ENCODE assay signal across 14 mouse cellular contexts in the genomic region with DNA sequence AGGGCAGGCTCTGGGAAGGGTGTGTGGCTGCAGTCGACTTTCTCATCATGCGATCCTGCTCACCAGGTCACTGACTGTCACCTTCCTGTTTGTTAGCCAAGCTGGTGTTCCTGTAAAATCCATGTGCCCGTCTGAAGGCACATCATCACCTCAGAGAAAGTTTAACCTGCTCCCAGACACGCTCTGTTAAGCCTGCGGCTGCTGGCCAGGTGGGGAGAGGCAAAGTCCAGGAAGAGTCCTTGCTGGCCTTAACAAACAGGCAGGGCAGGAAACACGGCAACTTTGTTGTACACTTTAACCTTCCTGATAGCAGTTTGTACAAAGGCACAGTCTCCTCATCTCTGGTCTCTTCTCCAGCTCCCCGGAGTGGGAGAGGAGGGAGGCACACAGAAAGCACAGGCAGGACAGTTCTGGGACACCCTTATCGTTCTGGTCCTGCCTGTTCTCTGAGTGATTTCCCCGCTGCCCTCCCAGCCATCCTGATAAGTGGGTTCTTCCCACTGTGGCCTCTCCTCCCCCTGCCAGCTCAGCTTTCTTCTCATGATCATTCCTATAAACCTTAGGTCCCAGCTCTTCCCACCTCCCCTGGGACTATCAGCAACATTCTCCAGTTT. TPM values are rescaled to one million over a fixed set of nuclear protein-coding genes. Genes with fewer than 3 reads are reported as not detected.
A peak's percentile ranks its signal among the peaks of the same experiment; 100 is the strongest.
DNase-seq lines count a peak whose midpoint lies in the region; ATAC-seq lines count a peak whose summit lies in the region.
"Had no signal": no experiment of that assay in that cellular context is flagged by ENCODE, and none has a peak within 500 bp of the region (broad histone marks: within the 10 kb centered on the region; RNA-seq: fewer than 3 reads in every experiment).

No protein-coding gene starts in this region.

- no peaks in the 10 kb centered on the region for H3K4me1 ChIP-seq in embryonic facial prominence, embryonic 13.5 days
- no peaks in the 10 kb centered on the region for H3K4me1 ChIP-seq in embryonic facial prominence, embryonic 10.5 days
- no peaks in the 10 kb centered on the region for H3K4me1 ChIP-seq in intestine, embryonic 14.5 days (replicated peaks; ENCODE audit: control insufficient read depth, insufficient read depth, low read length)
- H3K4me1 ChIP-seq in liver, embryonic 15.5 days (replicated peaks): peaks cover 27% of the 10 kb centered on the region
- no peaks in the 10 kb centered on the region for H3K4me1 ChIP-seq in hindbrain, embryonic 12.5 days
- H3K4me1 ChIP-seq: hindbrain, embryonic 13.5 days; midbrain, embryonic 12.5 days; neural tube, embryonic 13.5 days had no signal

- H3K4me2 ChIP-seq in embryonic facial prominence, embryonic 13.5 days: no peak overlapping the region
- no peak overlapping the region for H3K4me2 ChIP-seq in intestine, embryonic 14.5 days (ENCODE audit: low read length)
- H3K4me2 ChIP-seq in liver, embryonic 15.5 days: peak overlapping the region; percentile 2; the same call in 1 of the 2 replicates
- H3K4me2 ChIP-seq in hindbrain, embryonic 12.5 days (replicated peaks): no peak overlapping the region
- H3K4me2 ChIP-seq: hindbrain, embryonic 13.5 days; lung, embryonic 14.5 days; midbrain, embryonic 12.5 days; neural tube, embryonic 13.5 days had no signal

- H3K36me3 ChIP-seq in embryonic facial prominence, embryonic 13.5 days: peaks cover 43% of the 10 kb centered on the region
- peaks cover 64% of the 10 kb centered on the region for H3K36me3 ChIP-seq in embryonic facial prominence, embryonic 10.5 days (replicated peaks)
- H3K36me3 ChIP-seq in intestine, embryonic 14.5 days (ENCODE audit: control insufficient read depth, insufficient read depth, low read length): peaks cover 6% of the 10 kb centered on the region; the same call in 1 of the 2 replicates
- no peaks in the 10 kb centered on the region for H3K36me3 ChIP-seq in liver, embryonic 15.5 days (replicated peaks)
- H3K36me3 ChIP-seq in hindbrain, embryonic 12.5 days: peaks cover 40% of the 10 kb centered on the region

- H3K27ac ChIP-seq in embryonic facial prominence, embryonic 13.5 days: peak overlapping the region; percentile 12; the same call in 1 of the 2 replicates
- H3K27ac ChIP-seq in embryonic facial prominence, embryonic 10.5 days (replicated peaks): no peak overlapping the region
- H3K27ac ChIP-seq in intestine, embryonic 14.5 days (ENCODE audit: low read depth): no peak overlapping the region
- no peak overlapping the region for H3K27ac ChIP-seq in liver, embryonic 15.5 days (replicated peaks)
- no peak overlapping the region for H3K27ac ChIP-seq in hindbrain, embryonic 12.5 days
- H3K27ac ChIP-seq: hindbrain, embryonic 13.5 days; midbrain, embryonic 12.5 days; neural tube, embryonic 13.5 days had no signal

- 74% methylated on average over 9 of the region's 9 CpGs for WGBS in embryonic facial prominence, embryonic 13.5 days
- 81% methylated on average over 9 of the region's 9 CpGs for WGBS in embryonic facial prominence, embryonic 10.5 days
- WGBS in intestine, embryonic 14.5 days: 64% methylated on average over 9 of the region's 9 CpGs
- 34% methylated on average over 9 of the region's 9 CpGs for WGBS in liver, embryonic 15.5 days (ENCODE audit: insufficient replicate concordance)
- WGBS in hindbrain, embryonic 12.5 days: 85% methylated on average over 9 of the region's 9 CpGs

- ATAC-seq in embryonic facial prominence, embryonic 13.5 days (ENCODE audit: insufficient number of reproducible peaks, insufficient read depth, low FRiP score, low TSS enrichment, low read depth): no peak
- 0 out of 2 replicates have a peak, but pooled peaks have one; percentile 43 for ATAC-seq in intestine, embryonic 14.5 days (replicated peaks; ENCODE audit: low FRiP score, low TSS enrichment, low read depth)
- no peak for ATAC-seq in liver, embryonic 15.5 days (ENCODE audit: insufficient read depth)
- ATAC-seq in hindbrain, embryonic 12.5 days (ENCODE audit: low FRiP score): no peak

- no peak overlapping the region for H3K9ac ChIP-seq in embryonic facial prominence, embryonic 13.5 days
- H3K9ac ChIP-seq in intestine, embryonic 14.5 days (ENCODE audit: low read length): no peak overlapping the region
- no peak overlapping the region for H3K9ac ChIP-seq in liver, embryonic 15.5 days
- H3K9ac ChIP-seq in hindbrain, embryonic 12.5 days: no peak overlapping the region
- H3K9ac ChIP-seq: hindbrain, embryonic 13.5 days; lung, embryonic 14.5 days; midbrain, embryonic 12.5 days; neural tube, embryonic 13.5 days had no signal

- no peaks in the 10 kb centered on the region for H3K9me3 ChIP-seq in embryonic facial prominence, embryonic 13.5 days
- H3K9me3 ChIP-seq in embryonic facial prominence, embryonic 10.5 days: no peaks in the 10 kb centered on the region
- no peaks in the 10 kb centered on the region for H3K9me3 ChIP-seq in intestine, embryonic 14.5 days (ENCODE audit: control insufficient read depth, low read length)
- H3K9me3 ChIP-seq in liver, embryonic 15.5 days (replicated peaks): no peaks in the 10 kb centered on the region
- H3K9me3 ChIP-seq in hindbrain, embryonic 12.5 days (replicated peaks): no peaks in the 10 kb centered on the region
- H3K9me3 ChIP-seq: hindbrain, embryonic 13.5 days; midbrain, embryonic 12.5 days; neural tube, embryonic 13.5 days had no signal

- H3K27me3 ChIP-seq in embryonic facial prominence, embryonic 13.5 days: no peaks in the 10 kb centered on the region
- no peaks in the 10 kb centered on the region for H3K27me3 ChIP-seq in embryonic facial prominence, embryonic 10.5 days (replicated peaks; ENCODE audit: low read depth, poor library complexity, severe bottlenecking)
- no peaks in the 10 kb centered on the region for H3K27me3 ChIP-seq in intestine, embryonic 14.5 days (replicated peaks; ENCODE audit: control insufficient read depth, insufficient read depth, low read length)
- H3K27me3 ChIP-seq in liver, embryonic 15.5 days: no peaks in the 10 kb centered on the region
- H3K27me3 ChIP-seq in hindbrain, embryonic 12.5 days: no peaks in the 10 kb centered on the region
- H3K27me3 ChIP-seq: hindbrain, embryonic 13.5 days; midbrain, embryonic 12.5 days; neural tube, embryonic 13.5 days had no signal

- no peak for DNase-seq in embryonic facial prominence, embryonic 10.5 days (ENCODE audit: low spot score)
- DNase-seq in intestine, embryonic 14.5 days (ENCODE audit: low spot score): peak; percentile 62
- peak; percentile 77 for DNase-seq in kidney, postnatal 10 days
- no peak for DNase-seq in cerebellum, postnatal 10 days
- DNase-seq in layer of hippocampus, postnatal 14 days (ENCODE audit: low spot score in 2 of 2): no peak
- DNase-seq: cerebellum, postnatal 14 days; lung, embryonic 14.5 days; right cerebral cortex, adult 18-20 months had no signal

- H3K4me3 ChIP-seq in embryonic facial prominence, embryonic 13.5 days: no peak overlapping the region
- H3K4me3 ChIP-seq in embryonic facial prominence, embryonic 10.5 days: no peak overlapping the region
- no peak overlapping the region for H3K4me3 ChIP-seq in intestine, embryonic 14.5 days (ENCODE audit: low read depth, low read length)
- H3K4me3 ChIP-seq in liver, embryonic 15.5 days (replicated peaks): no peak overlapping the region
- no peak overlapping the region for H3K4me3 ChIP-seq in hindbrain, embryonic 12.5 days
- H3K4me3 ChIP-seq: hindbrain, embryonic 13.5 days; midbrain, embryonic 12.5 days; neural tube, embryonic 13.5 days had no signal

RNA-seq across cellular contexts. Expression of gene Capn15, which starts 36.2 kb away (rescaled TPM):
- 23.4 and 24.2 TPM in 2 replicates for polyA plus RNA-seq in embryonic facial prominence, embryonic 13.5 days (2015; fragmentation: Nextera tagmentation; extraction: Ambion mirVana)
- 34.3 and 40.1 TPM in 2 replicates for polyA plus RNA-seq in embryonic facial prominence, embryonic 10.5 days (2016; fragmentation: Nextera tagmentation; extraction: Ambion mirVana)
- 23.4 and 23.5 TPM in 2 replicates for polyA plus RNA-seq in intestine, embryonic 14.5 days (2014; fragmentation: Nextera tagmentation; extraction: Ambion mirVana)
- 9.7 and 11.4 TPM in 2 replicates for polyA plus RNA-seq in liver, embryonic 15.5 days (2015; fragmentation: Nextera tagmentation; extraction: Ambion mirVana)
- total RNA-seq in layer of hippocampus, postnatal 14 days (2021): 10 to 100 TPM; 44.4 to 46.2 TPM
- polyA plus RNA-seq in hindbrain, embryonic 12.5 days (2016; fragmentation: Nextera tagmentation; extraction: Ambion mirVana): 32.5 and 32.6 TPM in 2 replicates

RNA-seq across cellular contexts. Expression of gene Rab11fip3, which starts 47.5 kb away (rescaled TPM):
- polyA plus RNA-seq in embryonic facial prominence, embryonic 13.5 days (2015; fragmentation: Nextera tagmentation; extraction: Ambion mirVana): 22.8 and 23.5 TPM in 2 replicates
- polyA plus RNA-seq in embryonic facial prominence, embryonic 10.5 days (2016; fragmentation: Nextera tagmentation; extraction: Ambion mirVana): 24.5 and 25.3 TPM in 2 replicates
- polyA plus RNA-seq in intestine, embryonic 14.5 days (2014; fragmentation: Nextera tagmentation; extraction: Ambion mirVana): 12.8 and 13.7 TPM in 2 replicates
- polyA plus RNA-seq in liver, embryonic 15.5 days (2015; fragmentation: Nextera tagmentation; extraction: Ambion mirVana): 2.1 and 2.3 TPM in 2 replicates
- total RNA-seq in layer of hippocampus, postnatal 14 days (2021): 10 to 100 TPM; 82.3 to 85.1 TPM
- 37.1 and 42.8 TPM in 2 replicates for polyA plus RNA-seq in hindbrain, embryonic 12.5 days (2016; fragmentation: Nextera tagmentation; extraction: Ambion mirVana)

Comparison
In these comparisons a context has a peak if more than half of its experiments do, and no peak if none do; other contexts are left out.
1. DNase-seq: peak in intestine, embryonic 14.5 days (single experiment) and kidney, postnatal 10 days (single experiment); none in embryonic facial prominence, embryonic 10.5 days (single experiment), cerebellum, postnatal 10 days (0 of 2) and layer of hippocampus, postnatal 14 days (0 of 2).